Mouse (Mus musculus): ENCODE data around the gene Ppard. TPM values are rescaled to one million over a fixed set of nuclear protein-coding genes. Genes with fewer than 3 reads are reported as not detected.

Ppard gene
- total RNA-seq, 2 experiments from 2014 or later: 19.9 to 22.9 TPM

Other genes with a start within 250 kb of the Ppard start
- gene Tcp11, start 152.1 kb upstream of the Ppard start, total RNA-seq (2021): 1 to 10 TPM; 1.2 to 1.3 TPM
- gene Scube3, start 90.6 kb upstream of the Ppard start, total RNA-seq (2021): 1 to 10 TPM; 1.0 to 1.1 TPM
- gene Zfp523, start 55.6 kb upstream of the Ppard start, total RNA-seq (2021): 100 to 1,000 TPM in 1 of 2 experiments, 10 to 100 TPM in 1; 95.9 to 109 TPM
- 1 to 10 TPM; 2.5 to 3.2 TPM for gene Def6, start 24.9 kb upstream of the Ppard start, total RNA-seq (2021)
- 10 to 100 TPM; 22.6 to 27.1 TPM for gene Fance, start 80.8 kb downstream of the Ppard start, total RNA-seq (2021)
- 100 to 1,000 TPM; 353 to 376 TPM for gene Rpl10a, start 95.8 kb downstream of the Ppard start, total RNA-seq (2021)
- gene Tead3, start 118.1 kb downstream of the Ppard start, total RNA-seq (2021): 1 to 10 TPM; 2.2 to 4.0 TPM
- gene Tulp1, start 132.5 kb downstream of the Ppard start, total RNA-seq (2021): not detected